Mouse (Mus musculus) C2C12 (cell line): ENCODE measurements at regions not wholly inside any gene's neighbourhood (a gene's known extent, or its start where the extent isn't known, plus 50 kb on each side); places are given as distances from the start of the nearest gene placed in this dataset.

Experiments used
- H3K27me3 ChIP-seq: one replicate; pipeline ENCODE4 v1.6.1; 2011; ENCODE audit not compliant: control insufficient read depth, insufficient read depth, insufficient read length
- H3K36me3 ChIP-seq: one replicate; pipeline ENCODE4 v1.6.1; 2011; ENCODE audit not compliant: control insufficient read depth, insufficient read depth
- H3K4me3 ChIP-seq: one replicate; pipeline ENCODE4 v1.5.1; 2011; ENCODE audit warnings: mild to moderate bottlenecking, control low read depth; ENCODE audit not compliant: poor library complexity, insufficient read depth, severe bottlenecking
- H3K79me2 ChIP-seq: one replicate; pipeline ENCODE4 v1.6.1; 2011; ENCODE audit not compliant: control insufficient read depth, insufficient read depth
- H3K79me3 ChIP-seq: one replicate; pipeline ENCODE4 v1.6.1; 2011; ENCODE audit warnings: low read depth, control low read depth
- H3ac ChIP-seq: one replicate; pipeline ENCODE3; 2011; ENCODE audit warnings: low read depth; ENCODE audit not compliant: control insufficient read depth, insufficient read length
- CEBPB ChIP-seq: IDR thresholded peaks from one replicate; pipeline ENCODE4 v1.6.1; 2011; ENCODE audit warnings: low read depth, mild to moderate bottlenecking, control low read depth, moderate library complexity
- CTCF ChIP-seq: IDR thresholded peaks from one replicate; pipeline ENCODE4 v1.5.1; 2011; ENCODE audit not compliant: control insufficient read depth, insufficient read depth, insufficient read length
- FOSL1 ChIP-seq: IDR thresholded peaks from one replicate; pipeline ENCODE4 v1.8.0; 2011; ENCODE audit warnings: mild to moderate bottlenecking, low read length; ENCODE audit not compliant: poor library complexity, insufficient read depth, severe bottlenecking
- MAX ChIP-seq: IDR thresholded peaks from one replicate; pipeline ENCODE4 v1.6.1; 2011; ENCODE audit warnings: mild to moderate bottlenecking, control low read depth
- MYOD1 ChIP-seq: IDR thresholded peaks from one replicate; pipeline ENCODE4 v1.6.1; 2011; ENCODE audit warnings: low read depth; ENCODE audit not compliant: control insufficient read depth, insufficient read length
- MYOG ChIP-seq: IDR thresholded peaks from one replicate; pipeline ENCODE4 v1.6.1; 2011; ENCODE audit not compliant: control insufficient read depth, insufficient read length; ENCODE audit errors: extremely low read depth
- USF1 ChIP-seq: IDR thresholded peaks from one replicate; pipeline ENCODE4 v1.6.1; 2011; ENCODE audit warnings: low read depth, mild to moderate bottlenecking, control low read depth, moderate library complexity

DNA sequence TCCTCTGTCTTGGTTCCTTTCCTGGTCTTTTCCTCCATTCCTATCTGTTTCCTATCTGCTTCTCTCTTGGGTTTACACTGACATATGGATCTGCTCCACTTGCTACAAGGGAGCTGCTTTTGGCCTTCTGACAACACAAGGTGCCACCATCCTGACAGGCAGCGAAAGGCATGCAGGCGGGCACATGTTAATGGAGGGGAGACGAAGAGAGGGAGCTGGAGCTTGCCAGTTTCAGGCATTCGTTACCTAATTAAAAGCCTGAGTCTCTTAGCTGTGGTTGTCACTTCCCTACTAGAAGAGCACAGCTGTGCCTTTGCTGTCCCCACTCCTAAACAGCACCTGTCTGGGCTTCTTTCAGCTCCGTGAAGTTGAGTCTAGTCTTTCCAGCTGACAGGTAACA is 711.5 kb upstream of the Kirrel3 start:
- Histone ChIP-seq H3ac (no peak overlapping the region), H3K4me3 (no peak overlapping the region), H3K79me2 (no peaks in the 10 kb centered on the region), H3K36me3 (no peaks in the 10 kb centered on the region), H3K27me3 (no peaks in the 10 kb centered on the region), H3K79me3 (no peaks in the 10 kb centered on the region)
- no peak for TF ChIP-seq CEBPB
- no peak for TF ChIP-seq FOSL1
- no peak for TF ChIP-seq USF1
- no peak for TF ChIP-seq MAX
- no peak for TF ChIP-seq CTCF
- TF ChIP-seq MYOD1: no peak
- no peak for TF ChIP-seq MYOG

DNA sequence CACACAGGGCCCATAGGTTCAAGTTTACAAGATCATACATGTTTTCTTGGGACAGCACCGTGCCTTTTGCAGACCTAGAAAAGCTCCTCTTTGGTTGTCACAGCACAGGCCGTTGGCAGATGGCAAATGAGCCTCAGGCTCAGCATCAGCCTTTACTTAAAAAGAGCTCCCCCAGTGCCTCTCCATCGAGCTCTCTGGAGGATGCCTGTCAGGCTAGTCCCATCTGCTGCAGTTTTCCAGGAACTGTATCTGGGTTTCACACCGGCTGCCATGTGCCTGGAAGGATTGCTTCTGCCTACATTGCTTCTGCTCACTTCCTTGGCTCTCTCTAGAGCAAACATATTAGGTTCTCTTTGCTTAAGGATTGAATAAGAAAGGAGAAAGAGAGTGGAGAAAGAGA is 695.1 kb upstream of the Kirrel3 start:
- no peak for TF ChIP-seq MYOG
- no peak for TF ChIP-seq FOSL1
- TF ChIP-seq CTCF: no peak
- no peak for TF ChIP-seq MYOD1
- TF ChIP-seq USF1: no peak
- TF ChIP-seq MAX: no peak
- TF ChIP-seq CEBPB: no peak
- no peaks in the 10 kb centered on the region for H3K36me3 ChIP-seq
- no peak overlapping the region for H3K4me3 ChIP-seq
- no peaks in the 10 kb centered on the region for H3K27me3 ChIP-seq
- H3K79me2 ChIP-seq: no peaks in the 10 kb centered on the region
- no peak overlapping the region for H3ac ChIP-seq
- H3K79me3 ChIP-seq: no peaks in the 10 kb centered on the region

DNA sequence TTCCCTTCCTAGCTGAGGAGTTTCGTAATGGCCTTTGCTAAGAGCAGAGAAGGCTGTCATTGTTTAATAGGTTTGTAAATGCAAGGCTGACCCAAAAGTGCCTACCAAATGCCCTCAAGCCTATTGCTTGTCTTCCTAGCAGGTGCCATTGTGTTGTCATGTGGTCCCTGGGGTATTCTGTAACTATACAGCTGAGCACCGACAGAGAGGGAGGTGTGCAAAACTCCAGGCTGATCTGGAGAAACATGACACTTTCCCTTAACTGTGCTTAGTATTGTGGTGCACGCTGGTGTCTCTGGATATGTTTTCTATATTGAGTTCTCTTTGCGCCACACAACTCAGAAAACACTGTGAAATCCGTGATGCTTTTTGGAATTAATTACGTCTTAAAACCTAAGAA is 685.4 kb upstream of the Kirrel3 start:
- Histone ChIP-seq H3K36me3 (no peaks in the 10 kb centered on the region), H3K4me3 (no peak overlapping the region), H3ac (no peak overlapping the region), H3K79me3 (no peaks in the 10 kb centered on the region), H3K79me2 (no peaks in the 10 kb centered on the region), H3K27me3 (no peaks in the 10 kb centered on the region)
- TF ChIP-seq MYOG (no peak), CEBPB (no peak), FOSL1 (no peak)

DNA sequence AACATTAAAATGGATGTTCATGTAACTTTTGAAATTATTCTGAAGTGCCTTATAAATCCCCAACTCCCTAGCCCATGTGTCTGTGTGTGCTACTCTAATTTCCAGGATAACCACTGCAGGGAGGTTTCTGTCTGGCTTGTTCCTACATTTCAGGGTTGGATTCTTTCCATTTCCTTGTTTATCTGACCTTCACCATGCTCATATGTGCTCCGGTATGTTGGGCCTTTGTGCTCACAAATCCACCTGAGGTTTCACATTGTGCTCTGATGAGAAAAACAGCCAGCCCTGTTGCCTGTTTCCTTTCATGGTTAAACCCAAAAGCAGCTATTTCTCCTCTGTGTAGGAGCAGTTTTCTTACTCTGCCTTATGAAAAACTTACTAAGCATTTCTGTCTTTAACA is 684.9 kb upstream of the Kirrel3 start:
- Histone ChIP-seq H3K36me3 (no peaks in the 10 kb centered on the region), H3K79me3 (no peaks in the 10 kb centered on the region), H3K79me2 (no peaks in the 10 kb centered on the region), H3K27me3 (no peaks in the 10 kb centered on the region), H3K4me3 (no peak overlapping the region), H3ac (no peak overlapping the region)
- TF ChIP-seq MYOG (no peak), CEBPB (no peak), CTCF (no peak), MYOD1 (no peak), FOSL1 (no peak), MAX (no peak), USF1 (no peak)

DNA sequence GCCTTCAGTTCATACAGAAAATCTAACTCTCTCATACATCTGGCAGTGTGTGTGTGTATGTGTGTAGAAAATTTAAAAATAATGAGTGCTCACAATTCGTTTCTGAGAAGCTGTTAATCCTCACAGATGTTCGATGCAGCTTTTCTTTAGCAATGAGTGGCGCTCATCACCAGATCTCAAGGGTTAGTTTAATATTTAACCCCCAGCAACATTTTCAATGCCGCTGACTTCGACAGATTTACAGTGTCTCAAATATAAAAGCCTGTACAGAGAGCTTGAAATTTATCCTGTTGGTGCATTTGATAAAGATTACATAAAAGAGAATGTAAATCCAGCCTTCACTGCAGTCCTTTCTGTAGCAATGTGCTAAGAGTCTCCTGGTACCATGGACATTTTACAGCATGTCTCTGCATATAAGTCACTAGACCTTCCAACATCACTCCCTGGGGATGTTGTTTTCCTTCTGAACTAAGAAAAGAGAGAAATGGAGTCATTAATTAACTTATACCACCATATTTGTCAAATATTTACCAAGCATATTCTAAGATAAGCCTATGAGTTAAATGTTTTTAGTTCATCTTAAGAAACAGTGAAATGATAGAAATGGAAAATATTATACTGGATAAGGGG is 670.8 kb upstream of the Kirrel3 start:
- H3K36me3 ChIP-seq: no peaks in the 10 kb centered on the region
- no peaks in the 10 kb centered on the region for H3K27me3 ChIP-seq
- no peaks in the 10 kb centered on the region for H3K79me3 ChIP-seq
- no peaks in the 10 kb centered on the region for H3K79me2 ChIP-seq
- TF ChIP-seq FOSL1 (no peak), MYOG (no peak), CTCF (no peak), MAX (no peak), USF1 (no peak), CEBPB (no peak), MYOD1 (no peak)
- H3ac ChIP-seq: no peak overlapping the region
- no peak overlapping the region for H3K4me3 ChIP-seq

DNA sequence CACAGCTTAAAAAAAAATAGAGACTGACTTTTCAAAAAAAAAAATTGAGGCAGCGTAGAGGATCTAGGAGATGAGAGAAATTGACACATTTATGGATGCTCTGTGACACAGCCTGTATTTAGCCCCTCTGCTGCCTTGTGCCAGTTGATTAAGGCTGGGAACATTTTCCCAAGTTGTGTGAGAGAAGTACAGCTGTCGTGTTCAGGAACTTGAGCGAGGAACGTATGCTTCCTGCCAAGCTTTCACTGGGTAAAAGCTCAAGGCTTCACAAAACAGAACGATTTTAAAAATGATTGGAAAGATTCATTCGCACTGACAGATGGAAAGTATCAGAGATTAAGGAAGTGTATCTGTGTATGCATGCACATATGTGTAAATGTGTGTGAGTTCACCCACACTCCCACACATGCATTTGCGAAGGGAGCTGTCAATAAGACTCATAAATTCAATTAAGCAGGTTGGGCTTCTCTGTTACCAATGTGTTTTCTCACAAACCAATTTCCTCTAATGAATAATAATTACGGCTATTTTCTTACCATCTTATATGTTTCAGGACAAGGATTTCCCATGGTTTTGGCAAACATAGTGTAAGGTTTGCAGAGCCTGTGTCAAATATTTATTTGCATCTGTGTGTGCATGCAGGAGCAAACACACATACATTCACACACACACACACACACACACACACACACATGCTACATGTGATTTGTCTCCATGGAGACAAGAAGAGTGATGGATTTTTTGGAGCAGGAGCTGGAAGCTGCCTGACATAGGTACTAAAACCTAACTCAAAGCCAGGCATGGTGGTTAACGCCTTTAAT is 662.9 kb upstream of the Kirrel3 start:
- H3ac ChIP-seq: no peak overlapping the region
- no peak overlapping the region for H3K4me3 ChIP-seq
- no peaks in the 10 kb centered on the region for H3K79me2 ChIP-seq
- H3K36me3 ChIP-seq: no peaks in the 10 kb centered on the region
- H3K79me3 ChIP-seq: no peaks in the 10 kb centered on the region
- H3K27me3 ChIP-seq: no peaks in the 10 kb centered on the region
- no peak for TF ChIP-seq CEBPB
- TF ChIP-seq FOSL1: no peak
- no peak for TF ChIP-seq USF1
